Mouse (Mus musculus) hindbrain, embryonic 16.5 days (tissue): Measurements from ENCODE around the gene Lyl1. TPM values are rescaled to one million over a fixed set of nuclear protein-coding genes. Genes with fewer than 3 reads are reported as not detected.

Experiments
- ATAC-seq: fragments of 200-750 bp; cut with Nextera tagmentation; 2 replicates; pipeline ENCODE4 v1.8.0; 2017; ENCODE audit warnings: moderate TSS enrichment, moderate library complexity
- H3K27ac ChIP-seq: fragments of 300-500 bp; sonication (generic); 2 replicates; pipeline ENCODE4 v1.5.1; 2014; ENCODE audit warnings: low read depth, mild to moderate bottlenecking, control low read depth, low read length, moderate library complexity
- H3K27me3 ChIP-seq: fragments of 300-500 bp; sonication (generic); replicated peaks from 2 replicates; pipeline ENCODE4 v1.6.1; 2014; ENCODE audit warnings: low read length; ENCODE audit not compliant: control insufficient read depth, insufficient read depth
- H3K36me3 ChIP-seq: fragments of 300-500 bp; sonication (generic); 2 replicates; pipeline ENCODE4 v1.6.1; 2014; ENCODE audit warnings: mild to moderate bottlenecking, low read length, moderate library complexity, mixed read lengths; ENCODE audit not compliant: control insufficient read depth, insufficient read depth
- H3K4me1 ChIP-seq: fragments of 300-500 bp; sonication (generic); 2 replicates; pipeline ENCODE4 v1.6.1; 2014; ENCODE audit warnings: low read depth, low read length; ENCODE audit not compliant: control insufficient read depth, insufficient read depth
- H3K4me2 ChIP-seq: fragments of 300-500 bp; sonication (generic); 2 replicates; pipeline ENCODE4 v1.6.1; 2014; ENCODE audit warnings: mild to moderate bottlenecking, low read length, control low read depth, moderate library complexity
- H3K4me3 ChIP-seq: fragments of 300-500 bp; sonication (generic); 2 replicates; pipeline ENCODE4 v1.5.1; 2014; ENCODE audit warnings: mild to moderate bottlenecking, low read length, control low read depth, moderate library complexity
- H3K9ac ChIP-seq: fragments of 300-500 bp; sonication (generic); 2 replicates; pipeline ENCODE4 v1.6.1; 2014; ENCODE audit warnings: low read depth, mild to moderate bottlenecking, control low read depth, low read length, moderate library complexity
- H3K9me3 ChIP-seq: fragments of 300-500 bp; sonication (generic); 2 replicates; pipeline ENCODE4 v1.6.1; 2014; ENCODE audit warnings: mild to moderate bottlenecking, low read length, moderate library complexity; ENCODE audit not compliant: control insufficient read depth
- WGBS: fragments of 180-500 bp; shearing (Covaris S2); extraction: QIAGEN DNeasy Blood & Tissue Kit; methylation state at CpG from one replicate; pipeline ENCODE4 v1.1.7; 2014; 5-methylcytosine and 5-hydroxymethylcytosine counted together
- polyA plus RNA-seq: library from polyadenylated mRNA; unstranded; fragments of >200 nt; fragmentation: Nextera tagmentation; extraction: Ambion mirVana; gene quantifications from 2 replicates; pipeline ENCODE4 v1.2.1, GENCODE M21; 2015

Lyl1 gene
- polyA plus RNA-seq, 1 experiment from 2014 or later: 2.6 TPM

DNA sequence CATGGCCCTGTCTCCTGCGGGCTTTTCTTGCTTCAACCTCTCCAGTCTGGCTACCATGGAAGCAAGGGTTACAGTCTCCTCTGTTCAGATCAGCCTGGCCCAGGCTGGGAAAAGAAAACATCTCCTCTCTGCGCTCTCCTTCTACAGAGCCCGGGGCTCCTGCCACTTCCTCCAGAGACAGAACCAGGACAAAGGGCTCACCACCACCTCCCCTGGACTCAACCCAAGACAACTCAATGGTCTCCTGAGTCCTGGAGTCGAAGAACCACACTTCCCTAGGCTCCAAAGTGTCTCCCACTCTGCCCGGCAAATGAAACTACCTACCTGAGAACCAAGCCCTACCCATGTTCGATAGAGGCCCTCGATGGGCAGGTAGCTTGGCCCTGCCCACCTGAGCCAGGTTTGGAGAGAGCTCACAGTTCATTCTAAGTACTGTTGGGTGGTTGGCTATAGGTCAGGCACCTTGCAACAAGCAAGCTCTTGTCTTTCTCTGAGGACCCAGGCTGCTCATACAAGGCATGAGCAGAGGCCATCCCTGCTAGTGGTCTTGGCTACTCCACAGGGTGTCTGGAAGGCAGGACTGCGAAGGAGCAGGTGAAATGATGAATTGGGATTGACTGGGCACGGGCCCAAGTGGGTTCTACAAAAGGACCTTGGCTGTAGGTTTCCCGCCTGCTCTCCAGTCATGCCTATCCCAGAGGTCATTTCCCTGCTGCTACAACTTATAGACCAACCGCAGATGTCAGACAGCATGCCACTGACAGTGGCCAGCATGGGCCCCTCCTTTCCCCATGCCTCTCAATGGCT lies 30.3 kb downstream of the Lyl1 start:
- Histone ChIP-seq H3K27me3 (0 out of 2 replicates have a peak, but pooled peaks cover 5% of the 10 kb centered on the region), H3K4me2 (no peak overlapping the region), H3K9ac (no peak overlapping the region), H3K9me3 (no peaks in the 10 kb centered on the region), H3K4me3 (no peak overlapping the region), H3K27ac (peak overlapping the region; percentile 81), H3K4me1 (peaks cover 52% of the 10 kb centered on the region), H3K36me3 (no peaks in the 10 kb centered on the region)
- WGBS: 49% methylated on average over 11 of the region's 11 CpGs
- no peak for ATAC-seq

DNA sequence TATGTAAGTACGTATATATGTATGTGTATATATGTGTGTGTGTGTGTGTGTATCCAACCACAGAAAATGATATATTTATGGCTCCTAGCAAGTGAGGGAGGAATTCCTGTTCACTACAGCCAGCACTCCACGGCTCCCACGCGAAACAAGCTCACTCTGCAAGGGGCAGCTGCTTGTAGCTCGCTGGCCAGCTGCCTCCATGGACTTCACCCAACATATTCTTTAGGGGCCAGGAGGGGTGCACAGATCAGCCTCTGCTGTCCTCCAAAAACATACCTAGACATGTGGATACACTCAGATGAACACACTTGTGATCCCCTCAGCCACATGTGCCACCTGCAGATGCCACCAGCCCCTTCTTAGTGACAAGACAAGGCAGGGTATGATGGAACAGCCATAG lies 31.3 kb downstream of the Lyl1 start:
- H3K9me3 ChIP-seq: no peaks in the 10 kb centered on the region
- no peak overlapping the region for H3K4me3 ChIP-seq
- peak overlapping the region; percentile 18; the same call in 1 of the 2 replicates for H3K9ac ChIP-seq
- peaks cover 55% of the 10 kb centered on the region for H3K4me1 ChIP-seq
- H3K27ac ChIP-seq: peak overlapping the region; percentile 25
- 51% methylated on average over 5 of the region's 5 CpGs for WGBS
- H3K36me3 ChIP-seq: no peaks in the 10 kb centered on the region
- H3K4me2 ChIP-seq: no peak overlapping the region
- peaks cover 7% of the 10 kb centered on the region; the same call in 1 of the 2 replicates for H3K27me3 ChIP-seq
- ATAC-seq: no peak

GRCm38 (mm10) chr8:84732996-84733395 lies 31.7 kb downstream of the Lyl1 start:
- Histone ChIP-seq H3K9me3 (no peaks in the 10 kb centered on the region), H3K9ac (peak overlapping the region; percentile 18; the same call in 1 of the 2 replicates), H3K4me3 (no peak overlapping the region), H3K36me3 (no peaks in the 10 kb centered on the region), H3K27ac (peak overlapping the region; percentile 25), H3K4me1 (peaks cover 59% of the 10 kb centered on the region), H3K4me2 (no peak overlapping the region), H3K27me3 (peaks cover 9% of the 10 kb centered on the region; the same call in 1 of the 2 replicates)
- no peak for ATAC-seq
- 57% methylated on average over 6 of the region's 6 CpGs for WGBS

DNA sequence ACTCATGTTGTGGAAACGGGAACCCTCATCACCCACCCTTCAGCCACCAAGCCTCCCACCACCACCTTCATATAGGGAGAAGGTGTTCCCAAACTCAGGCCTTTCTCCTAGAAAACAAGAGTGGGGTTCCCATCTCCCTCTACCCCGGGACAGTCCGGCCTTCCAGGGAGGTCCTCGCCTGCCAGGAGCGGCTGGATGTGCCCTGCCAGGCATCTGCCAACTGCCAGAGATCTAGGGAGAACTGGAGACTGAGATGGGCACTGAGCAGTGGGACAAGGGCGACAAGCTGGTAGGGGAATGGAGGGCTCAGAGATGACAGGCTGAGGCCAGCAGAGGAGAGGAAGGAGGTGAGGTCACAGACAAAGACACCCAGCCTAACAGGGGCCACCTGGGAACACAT lies 32.7 kb downstream of the Lyl1 start:
- Histone ChIP-seq H3K27me3 (peaks cover 13% of the 10 kb centered on the region; the same call in 1 of the 2 replicates), H3K9me3 (no peaks in the 10 kb centered on the region), H3K36me3 (no peaks in the 10 kb centered on the region), H3K4me3 (no peak overlapping the region), H3K9ac (no peak overlapping the region), H3K4me2 (no peak overlapping the region), H3K4me1 (peaks cover 61% of the 10 kb centered on the region), H3K27ac (no peak overlapping the region)
- 75% methylated on average over 6 of the region's 6 CpGs for WGBS
- ATAC-seq: no peak

DNA sequence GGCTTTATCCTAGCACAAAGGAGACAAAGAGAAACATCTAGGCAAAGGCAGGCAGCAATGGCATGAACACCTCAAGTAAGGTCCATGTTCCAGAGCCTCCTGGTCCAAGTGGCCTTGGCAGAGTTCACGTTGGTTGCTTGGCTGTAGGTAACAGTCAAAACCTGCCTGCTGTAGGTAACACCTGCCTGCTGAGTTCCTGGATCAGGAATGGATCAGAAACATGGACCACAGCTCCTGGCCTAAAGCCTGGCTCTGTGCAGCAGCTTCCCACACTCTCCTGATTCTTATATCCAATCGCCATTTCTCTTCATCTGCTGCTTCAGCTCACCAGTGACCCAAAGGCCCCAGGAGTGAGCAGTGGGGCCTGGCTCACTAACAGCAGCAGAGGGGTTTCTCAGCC lies 33.4 kb downstream of the Lyl1 start:
- no peak for ATAC-seq
- Histone ChIP-seq H3K4me1 (peaks cover 65% of the 10 kb centered on the region), H3K9me3 (no peaks in the 10 kb centered on the region), H3K27ac (no peak overlapping the region), H3K27me3 (peaks cover 16% of the 10 kb centered on the region), H3K36me3 (no peaks in the 10 kb centered on the region), H3K4me3 (no peak overlapping the region), H3K4me2 (no peak overlapping the region), H3K9ac (no peak overlapping the region)
- 72% methylated on average over 2 of the region's 2 CpGs for WGBS

DNA sequence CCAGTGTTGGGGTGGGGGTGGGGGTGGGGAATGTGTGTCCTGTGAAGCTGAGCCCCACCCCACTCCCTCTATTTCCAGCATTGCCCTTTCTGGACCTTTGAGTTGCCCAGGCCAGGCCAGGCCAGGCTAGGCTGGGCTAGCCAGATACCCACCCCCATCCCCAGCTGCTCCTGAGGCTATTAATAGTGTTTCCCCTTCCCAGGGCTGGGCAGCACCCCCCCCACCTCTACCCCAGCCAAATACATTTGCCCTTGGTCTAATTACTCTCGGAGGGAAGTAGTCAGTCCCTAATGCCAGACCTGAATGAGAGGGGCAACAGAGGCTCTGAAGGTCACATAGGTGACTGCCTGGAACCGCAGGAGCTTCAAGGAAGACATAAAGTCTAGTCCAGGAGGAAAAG lies 34.3 kb downstream of the Lyl1 start:
- ATAC-seq: no peak
- H3K4me2 ChIP-seq: no peak overlapping the region
- no peak overlapping the region for H3K27ac ChIP-seq
- WGBS: 49% methylated on average over 2 of the region's 2 CpGs
- H3K4me1 ChIP-seq: peaks cover 69% of the 10 kb centered on the region
- H3K9me3 ChIP-seq: no peaks in the 10 kb centered on the region
- no peak overlapping the region for H3K4me3 ChIP-seq
- no peak overlapping the region for H3K9ac ChIP-seq
- H3K27me3 ChIP-seq: peaks cover 23% of the 10 kb centered on the region
- no peaks in the 10 kb centered on the region for H3K36me3 ChIP-seq

GRCm38 (mm10) chr8:84736521-84736920 lies 35.3 kb downstream of the Lyl1 start:
- no peaks in the 10 kb centered on the region for H3K9me3 ChIP-seq
- H3K4me1 ChIP-seq: peaks cover 68% of the 10 kb centered on the region
- no peak overlapping the region; the same call in 1 of the 2 replicates for H3K27ac ChIP-seq
- WGBS: 75% methylated on average over 4 of the region's 4 CpGs
- 0 out of 2 replicates have a peak overlapping the region, but pooled peaks have one; percentile 20 for H3K9ac ChIP-seq
- no peak for ATAC-seq
- no peak overlapping the region for H3K4me2 ChIP-seq
- H3K4me3 ChIP-seq: no peak overlapping the region
- peaks cover 23% of the 10 kb centered on the region for H3K27me3 ChIP-seq
- no peaks in the 10 kb centered on the region for H3K36me3 ChIP-seq

DNA sequence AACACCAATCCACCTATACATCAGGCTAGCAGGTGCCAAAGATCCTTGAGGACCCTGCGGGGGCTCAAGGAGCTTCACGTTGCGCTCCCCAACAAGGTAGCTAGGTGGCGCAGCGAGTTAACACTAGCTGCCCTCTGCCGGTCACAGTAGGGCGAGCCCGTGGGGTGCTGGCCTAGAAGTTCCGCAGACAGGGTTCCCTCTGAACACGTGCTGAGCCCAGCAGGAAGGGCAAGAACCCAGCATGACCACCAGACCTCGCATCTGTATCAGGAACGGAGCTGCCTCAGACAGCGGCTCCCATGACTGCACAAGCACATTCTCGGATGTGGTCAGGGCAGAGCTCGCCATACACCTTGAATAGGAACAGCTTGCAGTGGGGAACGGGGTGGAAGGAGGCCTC lies 36.4 kb downstream of the Lyl1 start:
- Histone ChIP-seq H3K27ac (peak overlapping the region; percentile 31; the same call in 1 of the 2 replicates), H3K9me3 (no peaks in the 10 kb centered on the region), H3K4me3 (peak overlapping the region; percentile 23; the same call in 1 of the 2 replicates), H3K27me3 (peaks cover 23% of the 10 kb centered on the region), H3K4me2 (peak overlapping the region; percentile 41), H3K36me3 (no peaks in the 10 kb centered on the region), H3K4me1 (peaks cover 68% of the 10 kb centered on the region), H3K9ac (peak overlapping the region; percentile 39; the same call in 1 of the 2 replicates)
- peak; percentile 44 for ATAC-seq
- WGBS: 2% methylated on average over 16 of the region's 16 CpGs

DNA sequence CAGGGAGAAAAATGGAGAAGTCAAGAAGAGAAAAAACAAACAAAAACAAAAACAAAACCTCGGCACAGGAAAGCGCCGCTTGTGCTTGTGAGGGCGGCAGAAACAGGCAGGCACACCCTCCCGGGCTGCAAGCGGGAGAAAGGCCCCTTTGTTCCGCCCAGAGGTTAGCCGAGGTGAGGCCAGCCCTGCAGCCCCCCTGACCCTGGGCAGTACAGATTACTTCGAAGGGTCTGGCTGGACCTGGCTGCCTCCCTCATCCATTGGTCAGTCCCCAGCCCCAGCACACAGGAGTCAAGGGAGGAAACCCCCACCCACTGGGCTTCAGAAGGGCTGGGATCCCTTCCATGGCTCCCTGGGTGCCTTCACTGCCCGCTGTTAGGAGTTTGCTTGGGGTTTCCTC lies 37.0 kb downstream of the Lyl1 start:
- Histone ChIP-seq H3K4me2 (no peak overlapping the region), H3K4me1 (peaks cover 68% of the 10 kb centered on the region)

More for the DNA sequence above, 37.0 kb downstream of the Lyl1 start:
- Histone ChIP-seq H3K27ac (0 out of 2 replicates have a peak overlapping the region, but pooled peaks have one; percentile 36), H3K27me3 (peaks cover 27% of the 10 kb centered on the region), H3K36me3 (no peaks in the 10 kb centered on the region), H3K9ac (peak overlapping the region; percentile 29; the same call in 1 of the 2 replicates), H3K4me3 (no peak overlapping the region), H3K9me3 (no peaks in the 10 kb centered on the region)
- no peak for ATAC-seq
- 13% methylated on average over 10 of the region's 10 CpGs for WGBS
